Mouse (Mus musculus) urinary bladder, postnatal 36 days (tissue): ENCODE measurements around the gene Aif1l.

Source experiments
- DNase-seq, 2 experiments: peaks; one replicate each; pipeline ENCODE4 v3.0.0; 2022; ENCODE audit warnings: low spot score in 2 of 2, mixed read lengths in 1 of 2

Aif1l gene

DNA sequence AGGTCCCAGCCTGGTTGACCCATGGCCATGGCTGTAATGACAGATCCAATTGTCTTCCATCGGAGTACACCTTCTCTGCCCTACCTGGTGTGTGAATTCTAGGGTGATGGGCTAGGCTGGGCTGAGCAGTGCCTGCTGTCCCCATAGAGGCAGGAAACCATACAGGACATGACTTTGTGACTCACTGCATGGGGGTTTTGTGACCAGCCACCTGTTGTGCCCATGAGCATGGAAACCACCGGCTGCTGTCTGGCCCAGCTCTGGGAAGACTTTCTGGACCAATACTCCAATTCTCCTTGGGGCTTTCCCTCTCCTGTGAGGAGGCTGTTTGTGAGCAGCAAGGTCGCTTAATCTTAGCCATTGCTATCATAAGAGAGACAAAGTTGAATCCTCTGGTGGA is 2.8 kb downstream of the Aif1l start:
- no peak for DNase-seq

DNA sequence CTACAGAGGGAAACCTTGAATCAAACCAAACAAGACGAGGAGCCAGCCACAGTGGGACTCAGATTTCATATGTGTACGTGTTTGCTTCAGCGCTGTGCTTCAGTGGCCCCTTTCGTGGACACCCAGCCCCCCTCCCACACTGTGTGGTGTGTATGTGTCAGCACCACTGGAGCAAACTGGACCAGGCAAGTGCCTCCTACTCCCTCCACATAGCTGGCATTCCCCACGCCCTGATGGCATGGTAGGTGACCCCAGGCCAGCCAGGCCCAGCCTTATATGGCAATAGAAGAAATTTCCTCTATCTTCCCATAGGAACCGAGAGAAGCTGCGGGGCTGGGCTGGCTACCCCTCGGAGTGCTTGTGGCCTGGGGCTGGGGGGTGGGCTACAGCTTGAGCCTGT is 3.7 kb downstream of the Aif1l start:
- no peak for DNase-seq

DNA sequence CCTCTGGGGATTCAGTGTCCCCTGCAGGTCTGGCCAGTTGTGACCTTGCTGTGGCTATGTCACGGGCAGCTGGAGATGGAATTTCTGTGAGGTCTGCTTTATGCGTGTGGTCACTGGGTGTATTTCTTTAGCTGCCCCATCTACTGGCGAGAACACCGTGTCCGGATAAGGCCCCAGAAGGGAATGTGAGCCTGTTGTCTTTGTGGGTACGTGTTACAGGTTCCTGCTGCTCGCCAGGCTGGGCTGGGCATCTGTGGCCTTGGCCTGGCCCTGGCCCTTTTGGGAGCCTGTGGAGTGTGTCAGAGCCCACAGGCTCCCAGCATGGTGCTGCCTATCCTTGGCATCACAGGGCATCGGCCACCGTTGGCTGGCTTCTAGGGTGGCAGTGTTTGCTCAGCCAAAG is 4.8 kb downstream of the Aif1l start:
- DNase-seq = no peak

DNA sequence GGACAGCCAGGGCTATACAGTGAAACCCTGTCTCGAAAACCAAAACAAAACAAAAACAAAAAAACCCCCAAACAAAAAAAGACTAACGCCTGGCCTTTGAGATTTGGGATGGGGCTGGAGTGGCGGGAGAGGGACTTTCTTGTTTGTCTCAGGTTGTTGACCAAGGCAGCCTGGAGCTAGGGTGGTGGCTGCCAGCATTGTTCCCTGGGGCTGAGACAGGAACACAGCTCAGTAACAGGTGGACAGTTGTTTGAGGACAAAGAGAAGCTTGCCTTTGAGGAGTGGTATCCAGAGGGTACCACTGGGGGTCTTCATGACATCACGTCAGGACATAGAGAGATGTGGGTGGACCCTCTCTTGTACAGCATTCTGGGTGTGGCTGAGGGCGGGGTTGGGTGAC is 5.7 kb downstream of the Aif1l start:
- DNase-seq = no peak

DNA sequence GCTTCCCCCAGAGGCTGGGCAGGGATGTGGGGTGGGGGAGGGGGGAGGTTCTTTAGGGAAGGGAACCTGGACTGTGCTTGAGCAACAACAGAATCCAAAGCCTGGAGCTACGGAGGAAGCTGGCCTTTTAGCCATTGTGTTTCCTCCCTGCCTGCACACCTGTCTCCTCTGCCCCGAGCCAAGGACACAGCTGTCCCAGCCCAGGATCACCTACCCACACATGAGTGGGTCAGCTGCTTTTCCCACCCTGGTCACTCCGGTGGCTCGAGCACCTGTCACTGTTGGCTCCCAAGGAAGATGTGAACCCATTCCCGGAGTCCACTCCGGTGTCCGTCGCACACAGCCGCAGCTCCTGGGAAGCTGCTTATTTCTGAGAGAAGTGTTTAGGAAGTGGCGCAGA is 7.3 kb downstream of the Aif1l start:
- DNase-seq = no peak

DNA sequence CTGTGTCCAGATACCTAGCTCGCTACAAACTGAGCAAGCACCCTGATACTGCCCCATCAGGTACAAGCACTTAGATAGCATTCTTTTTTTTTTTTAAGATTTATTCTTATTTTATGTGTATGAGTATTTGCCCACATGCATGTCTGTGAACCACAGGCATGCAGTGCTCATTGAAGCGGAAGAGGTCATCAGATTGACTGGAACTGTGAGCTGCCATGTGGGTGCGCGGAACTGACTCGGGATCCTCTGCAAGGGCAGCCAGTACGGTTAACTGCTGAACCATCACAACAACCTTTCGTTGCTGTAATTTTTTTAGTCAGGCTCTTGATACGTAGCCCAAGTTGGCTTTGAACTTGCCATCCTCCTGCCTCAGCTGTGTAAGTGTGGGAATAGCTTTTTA is 11.0 kb downstream of the Aif1l start:
- DNase-seq = no peak

DNA sequence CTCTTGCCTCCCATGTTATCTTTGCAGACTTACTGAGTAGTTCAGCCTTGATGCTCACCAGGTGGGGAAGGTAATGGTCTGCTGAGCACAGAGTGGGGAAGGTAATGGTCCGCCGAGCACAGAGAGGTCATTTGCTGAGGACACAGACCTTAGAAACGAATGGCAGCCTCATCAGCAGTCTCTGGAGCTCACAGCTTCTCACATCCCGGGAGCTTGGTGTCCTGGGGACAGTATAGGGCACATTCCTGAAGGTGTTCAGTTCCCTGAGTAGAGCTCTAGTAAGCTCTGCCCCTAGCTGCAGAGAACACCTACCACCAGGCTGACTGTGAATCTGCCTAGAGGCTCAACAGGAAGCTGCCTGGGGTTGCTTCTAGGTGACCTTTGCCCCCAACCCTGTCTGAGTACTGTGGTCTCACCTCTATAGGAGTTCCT is 11.9 kb downstream of the Aif1l start:
- no peak for DNase-seq

DNA sequence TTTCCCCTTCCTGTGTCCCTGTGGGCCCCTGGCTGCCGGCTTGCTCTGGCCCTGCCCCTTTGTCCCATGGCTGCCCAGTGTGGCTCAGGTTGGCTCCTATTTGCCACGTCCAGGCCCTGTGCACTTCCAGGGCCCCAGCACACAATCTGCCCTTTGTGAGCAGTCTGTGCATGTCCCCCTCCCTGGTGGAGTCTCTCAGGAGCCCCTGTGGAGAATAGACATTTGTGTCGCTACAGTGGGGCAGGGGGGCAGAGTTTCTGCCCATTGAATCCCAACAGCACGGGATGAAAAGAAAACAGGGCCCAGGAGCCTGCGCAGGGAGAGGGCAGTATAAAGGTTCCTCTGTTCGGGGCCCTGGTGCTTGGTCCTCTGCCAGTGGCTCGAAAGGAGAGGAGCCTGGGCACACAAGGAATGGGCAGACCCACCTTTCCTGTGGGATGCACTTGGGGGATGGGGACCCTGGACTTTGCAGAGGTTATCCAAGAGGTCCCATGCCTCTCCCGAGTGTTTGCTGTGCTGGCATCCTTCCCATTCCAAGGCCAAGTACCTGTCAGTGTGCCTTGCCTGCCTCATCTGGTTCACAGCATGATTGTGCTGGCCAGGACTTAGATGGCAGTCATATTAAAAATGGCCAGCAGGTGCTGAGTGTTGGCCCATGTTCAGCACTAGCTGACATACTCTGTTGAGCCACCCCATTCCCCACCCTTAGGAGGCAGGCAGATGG is 12.7 kb downstream of the Aif1l start:
- DNase-seq = no peak

DNA sequence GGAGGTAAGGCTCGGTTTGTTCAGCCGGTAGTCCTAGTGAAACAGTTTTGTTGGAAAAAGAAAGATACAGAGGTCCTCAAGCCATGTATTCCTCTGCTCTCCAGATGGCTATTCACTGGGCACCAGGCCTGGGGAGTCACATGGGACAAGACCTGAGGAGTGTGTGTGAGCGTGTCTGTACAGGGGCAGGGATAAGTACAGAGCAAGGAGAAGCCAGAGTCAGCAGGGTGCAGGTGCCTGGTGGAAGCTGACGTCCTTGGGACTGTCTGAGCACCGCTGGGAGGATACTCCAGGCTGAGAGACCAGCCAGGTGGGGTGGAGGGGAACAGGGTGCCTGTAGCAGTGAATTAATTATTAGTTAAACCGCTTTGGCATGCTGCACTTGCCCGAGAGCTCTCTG is 13.6 kb downstream of the Aif1l start:
- DNase-seq = no peak

DNA sequence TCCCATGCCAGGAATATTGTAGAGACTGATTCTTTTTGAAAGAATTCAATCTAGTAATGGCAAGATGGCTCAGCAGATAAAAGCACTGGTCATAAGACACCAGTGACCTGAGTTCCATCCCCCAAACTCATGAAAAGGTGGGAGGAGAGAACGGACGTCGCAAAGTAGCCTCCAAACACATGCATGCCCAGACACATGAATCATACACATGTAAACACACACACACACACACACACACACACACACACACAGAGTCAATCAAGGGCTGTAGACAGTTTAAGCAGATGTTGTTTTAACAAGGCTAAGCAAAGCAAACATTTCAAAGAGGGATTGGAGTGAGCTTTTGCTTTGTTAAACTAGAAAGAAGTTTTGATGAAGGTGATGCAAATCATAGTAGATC is 14.3 kb downstream of the Aif1l start:
- DNase-seq = peak; percentile 44 to 53

DNA sequence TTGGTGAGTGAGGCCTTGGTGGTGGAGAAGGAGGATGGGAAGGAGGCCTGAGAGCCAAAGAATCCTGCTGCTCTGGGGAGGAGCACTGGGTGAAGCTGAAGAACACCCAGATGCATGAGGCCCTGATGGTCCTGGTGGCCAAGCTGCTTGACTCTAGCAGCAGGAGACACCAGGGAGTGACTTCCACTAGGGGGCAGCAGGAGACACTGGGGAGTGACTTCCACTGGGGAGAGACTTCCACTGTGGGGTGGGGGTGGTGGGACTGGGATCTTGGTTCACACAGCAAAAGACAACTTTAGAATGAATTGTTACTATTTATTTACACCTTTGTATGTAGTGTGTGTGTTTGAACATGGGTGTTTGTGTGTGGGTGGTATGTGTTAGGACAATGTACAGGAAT is 15.2 kb downstream of the Aif1l start:
- DNase-seq = no peak

DNA sequence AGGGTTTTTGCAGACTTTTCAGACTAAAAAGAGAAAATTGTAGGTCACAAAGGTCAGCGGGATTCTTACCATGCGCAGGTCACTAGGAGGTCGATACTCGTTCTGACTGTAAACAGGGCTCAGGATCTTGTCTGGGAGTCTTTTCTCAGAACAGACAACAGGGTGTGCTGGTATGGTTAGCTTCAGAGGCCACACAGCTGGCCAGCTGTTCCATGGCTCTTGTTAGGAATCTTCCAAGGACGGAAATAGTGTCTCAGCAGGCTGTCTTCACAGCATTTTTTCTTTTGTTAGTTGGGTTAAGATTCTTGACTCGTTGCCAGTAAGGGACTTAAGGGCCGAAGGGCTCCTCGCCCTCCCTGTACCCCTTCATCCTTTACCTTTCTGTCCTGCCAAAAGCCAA is 16.9 kb downstream of the Aif1l start:
- no peak for DNase-seq

DNA sequence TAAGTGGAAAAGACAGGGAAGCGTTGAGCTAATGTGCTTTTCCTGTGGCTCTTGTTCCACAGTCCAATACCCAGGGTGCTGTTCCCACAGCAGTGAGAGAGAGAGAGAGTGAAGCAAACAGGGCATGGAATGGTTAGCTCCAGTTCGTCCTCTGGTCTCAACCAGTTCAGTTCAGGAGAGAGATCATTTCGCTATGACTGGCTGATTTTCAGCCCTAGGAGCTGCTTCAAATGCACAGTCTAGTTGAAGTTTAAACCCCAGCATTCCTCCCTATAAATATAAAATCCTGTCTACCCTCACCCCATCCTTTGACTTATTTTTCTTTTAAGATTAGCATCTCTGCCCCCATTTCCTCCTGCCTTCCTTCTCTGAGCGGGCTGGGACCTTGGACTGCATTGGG is 22.6 kb downstream of the Aif1l start:
- DNase-seq = no peak

DNA sequence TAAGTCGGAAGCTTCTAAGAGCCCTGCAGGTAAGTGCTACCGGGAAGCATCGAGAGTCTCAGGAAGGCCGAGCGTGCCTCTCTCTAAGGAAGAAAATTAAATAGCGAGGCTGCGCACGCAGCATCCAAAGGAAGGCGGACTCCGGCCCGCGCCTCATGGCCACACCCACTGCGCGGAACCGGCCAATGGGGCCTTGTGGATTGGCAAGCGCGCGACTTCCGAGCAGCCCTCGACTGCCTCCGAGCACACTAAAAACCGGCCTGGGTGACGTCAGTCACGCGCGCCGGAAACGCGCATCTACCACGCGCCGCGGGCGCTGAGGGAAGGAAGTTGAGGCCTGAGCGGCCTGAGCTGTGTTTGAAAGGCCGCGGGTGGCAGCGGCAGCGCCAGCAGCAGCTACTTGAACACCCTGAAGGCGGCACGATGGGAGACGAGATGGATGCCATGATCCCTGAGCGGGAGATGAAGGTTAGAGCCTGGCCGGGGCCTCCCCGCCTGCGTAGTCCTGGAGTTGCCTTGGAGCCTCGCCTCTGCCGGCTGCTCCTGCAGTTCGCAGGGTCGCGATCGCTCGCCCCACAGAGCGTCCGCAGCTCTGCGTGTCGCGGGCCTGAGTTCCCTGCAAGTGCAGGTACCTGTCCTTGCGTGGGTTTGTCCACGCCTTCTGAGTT is 24.3 kb downstream of the Aif1l start, which contains the start of gene Nup214:
Nup214 (plus strand) TSS at position 296 of the 668 bp plus-strand sequence.
- DNase-seq = peak; percentile 99

DNA sequence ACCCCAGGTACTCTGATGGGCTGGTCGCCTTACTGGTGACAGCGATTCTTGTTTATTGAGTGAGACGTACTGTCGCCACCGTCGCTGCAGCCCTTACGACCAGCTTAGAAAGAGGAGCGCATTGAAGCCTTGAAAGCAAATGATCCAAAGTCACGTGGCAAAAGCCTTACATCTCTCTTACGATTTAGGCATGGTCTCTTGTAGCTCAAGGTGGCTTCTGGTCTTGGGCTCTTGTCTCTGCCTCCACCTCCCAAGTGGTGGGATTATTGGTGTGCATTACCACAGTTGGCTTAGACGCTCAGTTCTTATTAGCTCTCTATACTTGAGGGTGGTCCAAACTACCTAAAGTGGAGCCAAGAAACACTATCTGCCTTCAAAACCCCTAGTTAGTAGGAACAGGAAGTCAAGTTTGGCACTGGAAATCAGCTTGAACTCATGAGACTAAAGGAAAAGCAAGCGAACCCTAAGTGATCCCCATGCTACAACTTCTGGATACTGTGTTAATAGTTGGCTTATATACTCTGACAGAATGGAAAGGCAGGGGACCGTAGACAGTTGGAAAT is 25.0 kb downstream of the Aif1l start:
- DNase-seq = no peak

DNA sequence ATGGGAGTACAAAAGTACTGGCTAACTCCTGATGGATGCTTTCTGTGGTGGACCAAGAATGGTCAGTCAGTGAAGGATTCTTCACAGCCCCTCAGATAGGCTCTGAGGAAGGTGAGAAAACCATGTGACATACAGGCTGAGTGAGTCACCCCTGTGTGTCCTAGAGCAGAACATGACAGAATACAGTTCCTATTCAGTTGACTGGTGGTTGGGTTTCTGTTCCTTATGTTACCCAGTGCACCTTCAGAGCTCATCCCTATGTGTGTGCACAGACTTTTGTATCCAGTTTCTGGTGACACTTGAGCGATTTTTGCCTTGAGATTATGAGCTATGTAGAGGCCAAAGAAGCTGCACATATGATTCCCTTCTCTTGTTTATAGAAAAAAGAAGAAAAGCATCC is 37.8 kb downstream of the Aif1l start:
- no peak for DNase-seq

DNA sequence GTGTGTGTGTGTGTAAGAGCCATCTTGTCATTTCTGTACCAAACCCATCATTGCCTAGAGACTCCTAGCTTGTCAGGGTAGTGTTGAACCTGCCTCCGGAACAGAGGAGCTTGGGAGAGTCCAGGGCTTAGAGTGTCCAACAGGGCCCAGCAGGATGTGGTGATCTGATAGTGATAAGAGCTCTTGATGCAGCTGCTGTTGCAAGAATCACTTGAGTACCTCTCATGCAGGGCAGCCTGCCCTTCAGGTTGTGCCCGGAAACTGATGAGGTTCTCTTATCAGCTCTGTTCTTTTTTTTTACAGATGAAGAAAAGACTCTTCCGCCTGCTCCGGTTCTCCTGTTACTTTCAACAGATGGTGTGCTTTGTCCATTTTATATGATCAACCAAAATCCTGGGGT is 41.0 kb downstream of the Aif1l start:
- no peak for DNase-seq

DNA sequence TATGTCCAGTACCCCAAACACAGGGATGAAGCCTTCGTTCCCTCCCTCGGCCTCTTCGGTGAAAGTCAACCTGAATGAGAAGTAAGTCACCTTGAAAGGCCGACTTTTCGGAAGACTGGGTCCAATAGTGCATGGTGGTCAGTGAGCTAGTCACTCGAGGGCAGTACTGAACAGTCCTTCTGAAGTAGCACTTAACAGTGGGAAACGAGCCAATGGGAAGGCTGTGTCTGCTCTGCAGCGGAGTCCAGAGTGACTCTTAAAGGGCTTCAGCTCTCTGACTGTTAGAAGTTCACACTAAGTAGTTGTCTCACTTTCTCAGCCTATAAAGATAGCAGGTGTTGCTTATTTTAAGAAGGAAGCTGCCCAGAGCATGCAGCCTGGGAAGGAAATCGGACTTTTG is 45.0 kb downstream of the Aif1l start:
- no peak for DNase-seq

DNA sequence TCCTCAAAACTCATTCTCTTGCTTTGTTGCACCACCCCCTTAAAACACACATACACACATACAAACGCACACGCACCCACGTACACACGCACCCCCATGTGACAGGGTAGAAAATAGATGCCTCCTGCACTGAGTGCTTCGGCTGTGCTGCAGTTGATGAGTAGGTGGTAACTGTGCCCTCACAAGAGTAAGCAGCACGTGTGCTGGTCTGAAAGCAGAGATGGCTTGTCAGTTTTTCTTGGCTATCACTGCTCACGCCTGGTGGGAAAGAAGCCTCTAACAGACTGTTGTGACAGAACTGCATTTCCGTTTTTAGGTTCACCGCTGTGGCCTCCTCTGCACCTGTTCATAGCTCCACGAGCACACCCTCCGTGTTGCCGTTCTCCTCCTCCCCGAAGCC is 46.1 kb downstream of the Aif1l start:
- DNase-seq = no peak

DNA sequence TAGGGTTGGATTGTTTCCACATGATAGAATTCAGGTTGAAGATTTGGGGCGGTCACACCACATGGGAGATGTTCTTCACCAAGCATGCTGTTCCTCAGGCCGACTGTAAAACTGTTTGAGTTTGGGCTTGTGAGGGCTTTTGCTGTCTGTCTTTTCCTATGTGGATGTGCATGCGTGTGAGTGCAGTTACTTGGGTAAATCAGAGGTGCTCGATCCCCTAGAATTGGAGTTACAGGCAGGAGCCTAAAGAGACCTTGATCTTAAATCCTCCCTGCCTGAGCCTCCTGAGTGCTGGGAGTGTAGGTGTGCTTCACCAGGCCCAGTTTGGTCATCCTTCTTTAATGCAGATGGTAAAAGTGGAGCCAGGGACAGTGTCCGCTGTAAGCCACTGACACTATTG is 47.6 kb downstream of the Aif1l start:
- DNase-seq = no peak

DNA sequence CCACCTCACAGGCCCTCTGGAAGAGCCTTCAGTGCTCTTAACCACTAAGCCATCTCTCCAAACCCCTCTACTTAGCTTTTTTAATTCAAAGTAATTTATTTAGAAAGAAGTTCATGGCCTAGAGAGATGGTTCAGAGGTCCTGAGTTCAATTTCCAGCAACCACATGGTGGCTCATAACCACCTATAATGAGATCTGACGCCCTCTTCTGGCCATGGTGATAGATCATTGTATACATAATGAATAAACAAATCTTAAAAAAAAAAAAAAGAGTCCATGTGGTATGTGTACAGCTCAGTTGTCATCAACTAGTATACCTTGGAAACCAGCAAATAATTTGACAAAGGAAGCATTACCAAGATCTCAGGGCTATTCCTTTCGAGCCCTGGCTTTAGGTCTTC is 48.5 kb downstream of the Aif1l start:
- no peak for DNase-seq

DNA sequence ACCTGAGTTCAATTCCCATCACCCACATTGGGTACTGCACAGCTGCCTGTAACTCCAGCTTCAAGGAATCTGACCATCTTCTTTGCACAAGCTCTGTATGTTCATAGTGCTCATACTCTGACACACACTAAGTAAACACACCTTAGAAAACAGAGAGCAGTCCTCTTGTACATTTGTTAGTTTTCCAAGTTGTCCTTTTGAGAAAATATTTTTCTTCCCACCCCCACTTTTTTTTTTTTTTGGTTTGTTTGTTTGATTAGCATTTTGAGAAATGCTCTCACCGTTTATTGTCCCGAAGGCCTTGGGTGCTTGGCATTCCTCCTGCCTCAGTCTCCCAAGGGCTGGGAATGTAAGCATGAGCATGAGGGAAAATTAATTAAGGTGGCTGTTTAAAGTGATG is 58.4 kb downstream of the Aif1l start:
- DNase-seq = no peak

DNA sequence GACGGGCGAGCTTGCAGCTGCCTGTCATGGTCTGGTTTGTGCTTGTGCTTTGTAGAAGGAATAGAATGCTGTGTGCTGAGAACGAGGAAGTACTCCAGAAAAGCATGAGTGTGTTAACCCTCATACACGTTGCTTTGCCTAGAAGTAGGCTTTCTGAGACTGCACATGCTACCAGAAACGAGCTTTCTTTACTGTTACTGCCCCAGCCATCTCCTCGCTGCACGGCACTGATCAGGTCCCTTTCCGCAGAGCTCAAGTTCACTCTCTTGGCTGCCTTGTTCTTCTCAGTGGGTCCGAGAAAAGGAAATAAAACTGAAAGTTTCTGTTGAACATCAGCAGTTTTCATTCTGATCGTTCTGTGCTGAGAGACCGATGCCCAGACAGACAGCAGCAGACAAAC is 58.8 kb downstream of the Aif1l start:
- DNase-seq = no peak
